Mouse (Mus musculus): ENCODE measurements at regions not wholly inside any gene's neighbourhood (a gene's known extent, or its start where the extent isn't known, plus 50 kb on each side); places are given as distances from the start of the nearest gene placed in this dataset.

GRCm38 (mm10) chr11:117422713-117423112, 61.5 kb upstream of the Gm11733 start:
- TF ChIP-seq CTCF (IDR thresholded peaks at IDR 0.05; ENCODE audit: low read depth) = peak; percentile 52
- no peak for TF ChIP-seq EP300 (IDR thresholded peaks at IDR 0.05; ENCODE audit: low read depth)
